Mouse (Mus musculus) limb, embryonic 11.5 days (tissue): ENCODE data around the gene Map6d1. TPM values are rescaled to one million over a fixed set of nuclear protein-coding genes. Genes with fewer than 3 reads are reported as not detected.

ENCODE experiments used
- ATAC-seq: fragments of 200-750 bp; cut with Nextera tagmentation; 2 replicates; pipeline ENCODE4 v1.8.0; 2017; ENCODE audit warnings: low read depth; ENCODE audit not compliant: insufficient number of reproducible peaks, low FRiP score, low TSS enrichment
- DNase-seq: peaks from one replicate; pipeline ENCODE4 v3.0.0-alpha.2; 2015; ENCODE audit warnings: low spot score
- H3K27ac ChIP-seq: fragments of 300-500 bp; sonication (generic); replicated peaks from 2 replicates; pipeline ENCODE4 v1.5.1; 2014; ENCODE audit warnings: low read depth, mild to moderate bottlenecking, low read length
- H3K27me3 ChIP-seq: fragments of 300-500 bp; sonication (generic); 2 replicates; pipeline ENCODE4 v1.6.1; 2014; ENCODE audit warnings: mild to moderate bottlenecking, low read length, mixed read lengths; ENCODE audit not compliant: control insufficient read depth, insufficient read depth
- H3K36me3 ChIP-seq: fragments of 300-500 bp; sonication (generic); 2 replicates; pipeline ENCODE4 v1.6.1; 2014; ENCODE audit warnings: mild to moderate bottlenecking, low read length, moderate library complexity, mixed read lengths; ENCODE audit not compliant: control insufficient read depth, insufficient read depth
- H3K4me1 ChIP-seq: fragments of 300-500 bp; sonication (generic); 2 replicates; pipeline ENCODE4 v1.6.1; 2014; ENCODE audit warnings: low read length, mixed read lengths; ENCODE audit not compliant: control insufficient read depth, insufficient read depth
- H3K4me2 ChIP-seq: fragments of 300-500 bp; sonication (generic); 2 replicates; pipeline ENCODE4 v1.6.1; 2014; ENCODE audit warnings: low read depth, mild to moderate bottlenecking, moderate library complexity; ENCODE audit not compliant: severe bottlenecking
- H3K4me3 ChIP-seq: fragments of 300-500 bp; sonication (generic); 2 replicates; pipeline ENCODE4 v1.5.1; 2014; ENCODE audit warnings: low read depth, low read length
- H3K9ac ChIP-seq: fragments of 300-500 bp; sonication (generic); 2 replicates; pipeline ENCODE4 v1.6.1; 2014; ENCODE audit warnings: mild to moderate bottlenecking, low read length
- H3K9me3 ChIP-seq: fragments of 300-500 bp; sonication (generic); 2 replicates; pipeline ENCODE4 v1.6.1; 2016; ENCODE audit warnings: low read length; ENCODE audit not compliant: control insufficient read depth
- WGBS: fragments of 180-500 bp; shearing (Covaris S2); extraction: QIAGEN DNeasy Blood & Tissue Kit; methylation state at CpG from one replicate; pipeline ENCODE4 v1.1.7; 2014; 5-methylcytosine and 5-hydroxymethylcytosine counted together
- polyA plus RNA-seq: library from polyadenylated mRNA; unstranded; fragments of >200 nt; fragmentation: Nextera tagmentation; extraction: Ambion mirVana; gene quantifications from 2 replicates; pipeline ENCODE4 v1.2.1, GENCODE M21; 2014

Gene Map6d1
- 0.72 and 0.92 TPM in 2 replicates for polyA plus RNA-seq

GRCm38 (mm10) chr16:20240468-20241414, at the start of gene Map6d1:
Gene Map6d1, minus strand, starts transcription at chr16:20241358.
- under 1% methylated on average over 90 of the region's 90 CpGs for WGBS
- ATAC-seq (peak; percentile 81), DNase-seq (peak; percentile 73)
- no peaks in the 10 kb centered on the region for H3K36me3 ChIP-seq
- no peak within 1 kb of the TSS for H3K27ac ChIP-seq
- H3K9me3 ChIP-seq: no peaks in the 10 kb centered on the region
- H3K9ac ChIP-seq: peak within 1 kb of the TSS; percentile 84
- H3K4me3 ChIP-seq: peak within 1 kb of the TSS; percentile 72
- H3K4me2 ChIP-seq: peak within 1 kb of the TSS; percentile 80
- H3K4me1 ChIP-seq: no peaks in the 10 kb centered on the region
- no peaks in the 10 kb centered on the region for H3K27me3 ChIP-seq

GRCm38 (mm10) chr16:20280238-20280637, 39.1 kb upstream of the Map6d1 start:
- H3K4me3 ChIP-seq: no peak overlapping the region
- no peaks in the 10 kb centered on the region for H3K4me1 ChIP-seq
- no peak overlapping the region for H3K9ac ChIP-seq
- no peak overlapping the region for H3K27ac ChIP-seq
- H3K36me3 ChIP-seq: peaks cover 14% of the 10 kb centered on the region
- ATAC-seq (no peak), DNase-seq (no peak)
- H3K4me2 ChIP-seq: no peak overlapping the region
- no peaks in the 10 kb centered on the region for H3K9me3 ChIP-seq
- no peaks in the 10 kb centered on the region for H3K27me3 ChIP-seq
- 83% methylated on average over 4 of the region's 4 CpGs for WGBS

- H3K27me3 ChIP-seq: no peaks in the 10 kb centered on the region
- H3K4me2 ChIP-seq: no peak overlapping the region
- 95% methylated on average over 5 of the region's 5 CpGs for WGBS
- H3K9me3 ChIP-seq: no peaks in the 10 kb centered on the region
- peaks cover 14% of the 10 kb centered on the region for H3K36me3 ChIP-seq
- no peak overlapping the region for H3K9ac ChIP-seq
- ATAC-seq: no peak
- H3K4me1 ChIP-seq: no peaks in the 10 kb centered on the region
- no peak overlapping the region for H3K27ac ChIP-seq
- no peak overlapping the region for H3K4me3 ChIP-seq
- no peak for DNase-seq
Measured at GRCm38 (mm10) chr16:20279395-20279794, 38.2 kb upstream of the Map6d1 start.

- Histone ChIP-seq H3K9me3 (no peaks in the 10 kb centered on the region), H3K36me3 (no peaks in the 10 kb centered on the region), H3K27me3 (no peaks in the 10 kb centered on the region), H3K4me1 (no peaks in the 10 kb centered on the region), H3K4me3 (no peak overlapping the region), H3K4me2 (no peak overlapping the region), H3K9ac (no peak overlapping the region), H3K27ac (no peak overlapping the region)
- 69% methylated on average over 3 of the region's 3 CpGs for WGBS
- DNase-seq (no peak), ATAC-seq (no peak)
Measured at GRCm38 (mm10) chr16:20272994-20273393, 31.8 kb upstream of the Map6d1 start.

- 83% methylated on average over 4 of the region's 4 CpGs for WGBS
- Histone ChIP-seq H3K4me3 (no peak overlapping the region), H3K4me2 (no peak overlapping the region), H3K36me3 (no peaks in the 10 kb centered on the region), H3K9ac (no peak overlapping the region), H3K9me3 (no peaks in the 10 kb centered on the region), H3K27me3 (no peaks in the 10 kb centered on the region), H3K4me1 (no peaks in the 10 kb centered on the region), H3K27ac (no peak overlapping the region)
- ATAC-seq (no peak), DNase-seq (no peak)
Measured at GRCm38 (mm10) chr16:20271339-20271738, 30.2 kb upstream of the Map6d1 start.

- DNase-seq (no peak), ATAC-seq (no peak)
- H3K27me3 ChIP-seq: no peaks in the 10 kb centered on the region
- no peak overlapping the region for H3K9ac ChIP-seq
- no peaks in the 10 kb centered on the region for H3K9me3 ChIP-seq
- H3K4me2 ChIP-seq: no peak overlapping the region
- no peak overlapping the region for H3K27ac ChIP-seq
- H3K36me3 ChIP-seq: no peaks in the 10 kb centered on the region
- H3K4me1 ChIP-seq: no peaks in the 10 kb centered on the region
- H3K4me3 ChIP-seq: no peak overlapping the region
- WGBS: 82% methylated on average over 7 of the region's 7 CpGs
Measured at GRCm38 (mm10) chr16:20265089-20265488, 23.9 kb upstream of the Map6d1 start.

- H3K36me3 ChIP-seq: no peaks in the 10 kb centered on the region
- H3K4me3 ChIP-seq: no peak overlapping the region
- no peak for ATAC-seq
- H3K4me1 ChIP-seq: no peaks in the 10 kb centered on the region
- DNase-seq: no peak
- H3K27me3 ChIP-seq: no peaks in the 10 kb centered on the region
- no peak overlapping the region for H3K4me2 ChIP-seq
- no peak overlapping the region for H3K9ac ChIP-seq
- H3K27ac ChIP-seq: no peak overlapping the region
- H3K9me3 ChIP-seq: no peaks in the 10 kb centered on the region
- 82% methylated on average over 5 of the region's 5 CpGs for WGBS
Measured at GRCm38 (mm10) chr16:20257926-20258325, 16.8 kb upstream of the Map6d1 start.

- Histone ChIP-seq H3K4me3 (no peak overlapping the region), H3K9me3 (no peaks in the 10 kb centered on the region), H3K27ac (no peak overlapping the region), H3K4me2 (no peak overlapping the region), H3K27me3 (no peaks in the 10 kb centered on the region), H3K9ac (no peak overlapping the region), H3K4me1 (no peaks in the 10 kb centered on the region), H3K36me3 (no peaks in the 10 kb centered on the region)
- 88% methylated on average over 9 of the region's 9 CpGs for WGBS
- no peak for DNase-seq
- ATAC-seq: no peak
Measured at GRCm38 (mm10) chr16:20248442-20249174, 7.5 kb upstream of the Map6d1 start.
